Mouse (Mus musculus): ENCODE data around the gene Emg1.

DNA sequence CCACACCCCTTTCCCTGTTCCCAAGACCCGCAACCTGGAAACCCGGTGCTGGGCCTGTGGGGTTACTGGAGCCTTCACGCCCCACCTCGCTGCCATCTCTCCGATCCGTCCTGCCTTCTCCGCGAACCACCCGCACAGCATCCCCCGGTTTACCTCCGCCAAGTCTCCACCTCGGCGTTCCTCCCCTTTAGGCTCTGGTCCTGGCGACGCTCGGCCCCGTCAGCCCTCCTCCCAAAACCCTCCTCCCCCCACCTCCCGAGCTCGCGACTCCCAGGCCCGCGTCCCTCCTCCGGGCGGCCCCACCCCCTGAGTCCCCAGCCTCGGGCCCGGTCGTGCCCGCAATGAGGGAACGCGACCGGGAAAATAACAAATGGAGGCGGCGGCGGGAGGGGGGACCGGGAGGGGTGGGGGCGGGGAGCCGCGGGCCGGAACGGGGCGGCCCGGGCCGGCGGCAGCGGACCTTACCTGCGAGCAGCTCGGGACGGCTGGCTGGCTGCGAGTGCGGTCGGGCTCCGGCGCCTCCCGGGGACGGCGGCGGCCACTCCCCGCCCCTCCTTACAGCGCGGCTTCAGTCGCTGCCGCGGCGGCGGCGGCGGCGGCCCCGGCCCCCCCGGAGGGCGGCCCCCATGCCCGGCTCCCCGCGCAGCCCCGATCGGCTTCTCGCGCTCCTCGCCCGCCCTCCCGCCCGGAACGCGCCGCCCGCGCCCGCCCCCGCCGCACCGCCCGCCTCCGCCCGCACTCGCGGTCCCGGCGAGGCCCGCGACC lies 44.0 kb upstream of the Emg1 start, which contains the start of the genes Gm45234 and Atn1:
- TF ChIP-seq POLR2A (IDR thresholded peaks at IDR 0.05; ENCODE audit: insufficient read depth, low read length) (no peak), CTCF (IDR thresholded peaks at IDR 0.05; ENCODE audit: low read depth, low read length) (no peak)

Measured in ES-Bruce4 (cell line).